Mouse (Mus musculus) C2C12 (cell line): Measurements from ENCODE around the gene Tent4a.

ENCODE experiments used
- CTCF ChIP-seq: IDR thresholded peaks from one replicate; pipeline ENCODE4 v1.5.1; 2011; ENCODE audit not compliant: control insufficient read depth, insufficient read depth, insufficient read length
- MAX ChIP-seq: IDR thresholded peaks from one replicate; pipeline ENCODE4 v1.6.1; 2011; ENCODE audit warnings: mild to moderate bottlenecking, control low read depth
- MYOD1 ChIP-seq: IDR thresholded peaks from one replicate; pipeline ENCODE4 v1.6.1; 2011; ENCODE audit warnings: low read depth; ENCODE audit not compliant: control insufficient read depth, insufficient read length
- MYOG ChIP-seq: IDR thresholded peaks from one replicate; pipeline ENCODE4 v1.6.1; 2011; ENCODE audit not compliant: control insufficient read depth, insufficient read length; ENCODE audit errors: extremely low read depth
- USF1 ChIP-seq: IDR thresholded peaks from one replicate; pipeline ENCODE4 v1.6.1; 2011; ENCODE audit warnings: low read depth, mild to moderate bottlenecking, control low read depth, moderate library complexity

GRCm38 (mm10) chr13:69554255-69554654 is 19.8 kb upstream of the Tent4a start:
- TF ChIP-seq CTCF (no peak), USF1 (no peak), MYOG (no peak), MYOD1 (no peak), MAX (no peak)
